In genomic region chr2:156278226-156279017, GRCm38 (mm10) we compare ENCODE assay signal across 8 mouse cellular contexts. TPM values are rescaled to one million over a fixed set of nuclear protein-coding genes. Genes with fewer than 3 reads are reported as not detected.
A peak's percentile ranks its signal among the peaks of the same experiment; 100 is the strongest.
DNase-seq lines count a peak whose midpoint lies in the region; ATAC-seq lines count a peak whose summit lies in the region.

No protein-coding gene starts in this region.

- H3K4me1 ChIP-seq in intestine, embryonic 14.5 days (replicated peaks; ENCODE audit: control insufficient read depth, insufficient read depth, low read length) = no peaks in the 10 kb centered on the region

- H3K4me2 ChIP-seq in intestine, embryonic 14.5 days (ENCODE audit: low read length) = no peak overlapping the region

- 45% methylated on average over 4 of the region's 4 CpGs for WGBS in intestine, embryonic 14.5 days

- ATAC-seq in intestine, embryonic 14.5 days (replicated peaks; ENCODE audit: low FRiP score, low TSS enrichment, low read depth) = 0 out of 2 replicates have a peak, but pooled peaks have one; percentile 53
- peak; percentile 99 for ATAC-seq in megakaryocyte progenitor cell, adult 5-6 weeks (replicated peaks; ENCODE audit: poor library complexity)

- H3K27ac ChIP-seq in intestine, embryonic 14.5 days (ENCODE audit: low read depth) = no peak overlapping the region

- H3K4me3 ChIP-seq in intestine, embryonic 14.5 days (ENCODE audit: low read depth, low read length) = no peak overlapping the region

- intact Hi-C loops in gastrocnemius, postnatal 36 days (cut with DNase I) = loop anchor here (2.0 to 5.0 kb wide), 4 partner anchors 81 to 316 kb away; partner anchors contain the start of genes Nfs1, Phf20 and Romo1
- intact Hi-C loops in left cerebral cortex, postnatal 10 days (cut with DNase I) = loop anchor here (5.0 kb wide), 2 partner anchors 81 to 101 kb away; partner anchors contain the start of gene Phf20

- H3K9ac ChIP-seq in intestine, embryonic 14.5 days (ENCODE audit: low read length) = no peak overlapping the region

- peaks cover 49% of the 10 kb centered on the region for H3K36me3 ChIP-seq in intestine, embryonic 14.5 days (ENCODE audit: control insufficient read depth, insufficient read depth, low read length)

- H3K27me3 ChIP-seq in intestine, embryonic 14.5 days (replicated peaks; ENCODE audit: control insufficient read depth, insufficient read depth, low read length) = no peaks in the 10 kb centered on the region

- DNase-seq in adrenal gland, adult 2 months = peak; percentile 88
- peak; percentile 64 for DNase-seq in embryo, embryonic 11.5 days (ENCODE audit: low read depth, low spot score)
- peak; percentile 70 to 76 for DNase-seq in gastrocnemius, postnatal 36 days
- peak; percentile 77 for DNase-seq in intestine, embryonic 14.5 days (ENCODE audit: low spot score)
- DNase-seq in left cerebral cortex, postnatal 10 days (ENCODE audit: extremely low spot score in 1 of 2, low spot score in 2 of 2) = peak; percentile 77 to 84
- peak; percentile 80 for DNase-seq in right cerebral cortex, postnatal 14 days
- DNase-seq in urinary bladder, postnatal 25 days (ENCODE audit: low spot score) = peak; percentile 62

- no peaks in the 10 kb centered on the region for H3K9me3 ChIP-seq in intestine, embryonic 14.5 days (ENCODE audit: control insufficient read depth, low read length)

RNA-seq across cellular contexts. Expression of gene Cnbd2, which starts 33.7 kb away (rescaled TPM):
- 1 to 10 TPM; 1.7 to 2.2 TPM for total RNA-seq in adrenal gland, adult 2 months (2021)
- polyA plus RNA-seq in adrenal gland, adult 2 months (2012; rRNA removed) = 0.59 and 0.65 TPM in 2 replicates
- 1 to 10 TPM in 1 of 2 experiments, under 1 TPM in 1; 0.54 to 1.1 TPM for total RNA-seq in gastrocnemius, postnatal 36 days (2021)
- polyA plus RNA-seq in intestine, embryonic 14.5 days (2014; fragmentation: Nextera tagmentation; extraction: Ambion mirVana) = 3.3 and 4.2 TPM in 2 replicates
- 1 to 10 TPM; 4.7 to 6.7 TPM for total RNA-seq in left cerebral cortex, postnatal 10 days (2021)
- total RNA-seq in megakaryocyte progenitor cell, adult 5-6 weeks (2015) = 2.7 TPM in 2 replicates
- total RNA-seq in megakaryocyte progenitor cell, adult 5-6 weeks (2017) = 3.6 and 4.9 TPM in 2 replicates

RNA-seq across cellular contexts. Expression of gene Scand1, which starts 34.1 kb away (rescaled TPM):
- total RNA-seq in adrenal gland, adult 2 months (2021) = 100 to 1,000 TPM; 106 to 129 TPM
- polyA plus RNA-seq in adrenal gland, adult 2 months (2012; rRNA removed) = 580 and 627 TPM in 2 replicates
- 10 to 100 TPM; 51.6 to 57.5 TPM for total RNA-seq in gastrocnemius, postnatal 36 days (2021)
- polyA plus RNA-seq in intestine, embryonic 14.5 days (2014; fragmentation: Nextera tagmentation; extraction: Ambion mirVana) = 55.2 and 66.7 TPM in 2 replicates
- total RNA-seq in left cerebral cortex, postnatal 10 days (2021) = 100 to 1,000 TPM; 105 to 117 TPM
- total RNA-seq in megakaryocyte progenitor cell, adult 5-6 weeks (2015) = 1.8 and 4.2 TPM in 2 replicates
- total RNA-seq in megakaryocyte progenitor cell, adult 5-6 weeks (2017) = 5.6 and 17.2 TPM in 2 replicates
